Mouse (Mus musculus) G1E (cell line): ENCODE results near the gene Kcnn4. TPM values are rescaled to one million over a fixed set of nuclear protein-coding genes. Genes with fewer than 3 reads are reported as not detected.
A peak's percentile ranks its signal among the peaks of the same experiment; 100 is the strongest.

Experiments
- ATAC-seq: 2 replicates; pipeline ENCODE4 v1.8.0; 2016; ENCODE audit warnings: mild to moderate bottlenecking; ENCODE audit not compliant: insufficient number of reproducible peaks, poor library complexity, low FRiP score, severe bottlenecking; ENCODE audit errors: extremely low read depth
- DNase-seq: peaks from one replicate; pipeline ENCODE4 v3.0.0; 2012; ENCODE audit warnings: low spot score
- H3K27me3 ChIP-seq: 2 replicates; pipeline ENCODE4 v1.6.1; 2012; ENCODE audit warnings: mild to moderate bottlenecking, low read length, inconsistent platforms; ENCODE audit not compliant: insufficient read depth
- H3K36me3 ChIP-seq: replicated peaks from 2 replicates; pipeline ENCODE3; 2012; ENCODE audit warnings: mild to moderate bottlenecking, inconsistent platforms
- H3K4me1 ChIP-seq: 2 replicates; pipeline ENCODE4 v1.6.1; 2012; ENCODE audit warnings: low read depth, low read length, inconsistent platforms, mixed read lengths; ENCODE audit not compliant: insufficient read depth
- H3K4me3 ChIP-seq: 2 replicates; pipeline ENCODE4 v1.5.1; 2012; ENCODE audit warnings: low read depth, mild to moderate bottlenecking, inconsistent platforms, low read length, moderate library complexity, mixed read lengths
- H3K9me3 ChIP-seq: replicated peaks from 2 replicates; pipeline ENCODE4 v1.6.1; 2012; ENCODE audit warnings: inconsistent platforms
- CTCF ChIP-seq: IDR thresholded peaks from 2 replicates; pipeline ENCODE4 v1.5.1; 2012; ENCODE audit warnings: low read depth, low read length, inconsistent platforms, mixed read lengths
- GATA1 ChIP-seq: IDR thresholded peaks from 2 replicates; pipeline ENCODE4 v1.6.1; 2012; ENCODE audit warnings: borderline replicate concordance, low read length, inconsistent platforms, mixed read lengths
- GATA2 ChIP-seq: IDR thresholded peaks from 2 replicates; pipeline ENCODE4 v1.6.1; 2012; ENCODE audit warnings: low read depth, low read length, inconsistent platforms, borderline replicate concordance
- POLR2AphosphoS5 ChIP-seq: IDR thresholded peaks from 2 replicates; pipeline ENCODE4 v1.6.1; 2012; ENCODE audit warnings: low read depth, low read length, inconsistent platforms; ENCODE audit not compliant: insufficient replicate concordance
- TAL1 ChIP-seq: conservative IDR thresholded peaks from 2 replicates; pipeline ENCODE4 v1.6.1; 2012; ENCODE audit warnings: low read depth, low read length, inconsistent platforms, mixed read lengths
- polyA plus RNA-seq: library from polyadenylated mRNA; stranded (reverse); fragments of >175 nt; gene quantifications from 2 replicates; pipeline ENCODE4 v1.2.3, GENCODE M21; 2012
- total RNA-seq, 2 experiments: library from RNA; stranded (forward) in 1 of 2; stranded (reverse) in 1 of 2; fragments of 200-1000 nt in 1 of 2; fragments of >200 nt in 1 of 2; fragmentation: Nextera tagmentation in 1 of 2; gene quantifications; 2 replicates each; pipeline ENCODE4 v1.2.3; 2014 to 2017

Kcnn4 gene
- total and polyA plus RNA-seq, 3 experiments = 20.4 to 70.4 (median 40.3) TPM

DNA sequence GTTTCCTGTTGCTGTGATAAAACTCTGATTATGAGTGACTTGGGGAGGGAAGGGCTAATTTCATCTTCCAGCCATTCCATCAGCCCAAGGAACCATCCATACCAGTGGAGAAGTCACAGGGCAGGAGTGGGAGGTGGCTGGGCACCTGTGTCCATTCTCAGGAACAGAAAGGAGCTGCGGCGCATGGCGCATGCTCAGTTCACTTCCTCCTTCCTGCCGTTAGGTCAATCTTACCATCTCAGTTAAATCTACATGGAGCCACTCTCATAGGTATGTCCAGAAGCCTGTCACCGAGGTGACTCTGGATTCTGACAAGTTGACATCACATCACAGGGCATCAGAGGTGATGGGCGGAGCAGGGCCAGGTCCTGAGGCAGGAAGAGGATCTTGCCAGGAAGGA lies 14.4 kb upstream of the Kcnn4 start:
- DNase-seq (no peak), ATAC-seq (no peak)
- TF ChIP-seq POLR2AphosphoS5 (no peak), TAL1 (no peak), CTCF (no peak), GATA1 (no peak), GATA2 (no peak)
- Histone ChIP-seq H3K9me3 (0 out of 2 replicates have a peak, but pooled peaks cover 4% of the 10 kb centered on the region), H3K4me1 (no peaks in the 10 kb centered on the region), H3K27me3 (peaks cover 33% of the 10 kb centered on the region), H3K36me3 (no peaks in the 10 kb centered on the region), H3K4me3 (no peak overlapping the region)

GRCm38 (mm10) chr7:24356081-24356480 lies 14.0 kb upstream of the Kcnn4 start:
- Histone ChIP-seq H3K27me3 (peaks cover 33% of the 10 kb centered on the region), H3K9me3 (peaks cover 4% of the 10 kb centered on the region; the same call in 1 of the 2 replicates), H3K4me1 (no peaks in the 10 kb centered on the region), H3K36me3 (no peaks in the 10 kb centered on the region), H3K4me3 (no peak overlapping the region)
- no peak for DNase-seq
- no peak for TF ChIP-seq CTCF
- no peak for TF ChIP-seq GATA2
- no peak for TF ChIP-seq POLR2AphosphoS5
- TF ChIP-seq TAL1 = no peak
- no peak for TF ChIP-seq GATA1
- ATAC-seq = no peak

GRCm38 (mm10) chr7:24357899-24358298 lies 12.2 kb upstream of the Kcnn4 start:
- no peak for TF ChIP-seq GATA2
- peak; percentile 62; the same call in 1 of the 2 replicates for TF ChIP-seq CTCF
- ATAC-seq = no peak
- DNase-seq = no peak
- Histone ChIP-seq H3K27me3 (peaks cover 24% of the 10 kb centered on the region), H3K9me3 (peaks cover 4% of the 10 kb centered on the region; the same call in 1 of the 2 replicates), H3K4me1 (0 out of 2 replicates have a peak, but pooled peaks cover under 1% of the 10 kb centered on the region), H3K4me3 (no peak overlapping the region), H3K36me3 (no peaks in the 10 kb centered on the region)

DNA sequence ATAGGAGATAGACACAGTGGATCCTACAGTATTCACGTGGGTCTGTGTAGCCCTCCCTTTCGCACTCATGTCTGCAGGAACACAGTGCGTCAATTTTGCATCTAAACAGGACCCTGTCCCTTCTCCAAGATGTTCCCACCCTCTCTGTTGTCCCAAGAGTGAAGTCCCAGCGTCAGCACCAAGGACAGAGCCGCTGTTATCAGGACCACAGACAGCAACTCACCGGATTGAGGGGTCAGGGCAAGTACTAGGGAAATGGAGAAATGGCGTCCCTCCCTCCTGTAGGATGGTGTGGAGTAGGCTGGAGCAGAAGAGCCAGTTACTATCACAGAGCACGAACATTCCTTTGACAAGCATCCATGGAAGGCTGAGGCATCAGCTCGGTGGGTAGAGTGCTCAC lies 10.8 kb upstream of the Kcnn4 start:
- Histone ChIP-seq H3K27me3 (peaks cover 13% of the 10 kb centered on the region), H3K9me3 (peaks cover 4% of the 10 kb centered on the region; the same call in 1 of the 2 replicates), H3K4me3 (no peak overlapping the region), H3K4me1 (peaks cover 8% of the 10 kb centered on the region), H3K36me3 (no peaks in the 10 kb centered on the region)
- TF ChIP-seq TAL1 = no peak
- TF ChIP-seq GATA1 = no peak
- no peak for TF ChIP-seq GATA2
- no peak for TF ChIP-seq CTCF
- TF ChIP-seq POLR2AphosphoS5 = no peak
- no peak for ATAC-seq
- DNase-seq = peak; percentile 45

GRCm38 (mm10) chr7:24361001-24361400 lies 9.1 kb upstream of the Kcnn4 start:
- Histone ChIP-seq H3K4me1 (peaks cover 22% of the 10 kb centered on the region), H3K36me3 (no peaks in the 10 kb centered on the region), H3K27me3 (peaks cover 2% of the 10 kb centered on the region; the same call in 1 of the 2 replicates), H3K4me3 (no peak overlapping the region), H3K9me3 (peaks cover 4% of the 10 kb centered on the region; the same call in 1 of the 2 replicates)
- DNase-seq (no peak), ATAC-seq (no peak)
- no peak for TF ChIP-seq POLR2AphosphoS5
- no peak for TF ChIP-seq CTCF
- no peak for TF ChIP-seq GATA2
- no peak for TF ChIP-seq GATA1
- no peak for TF ChIP-seq TAL1

- Histone ChIP-seq H3K4me1 (peaks cover 43% of the 10 kb centered on the region), H3K36me3 (no peaks in the 10 kb centered on the region), H3K27me3 (no peaks in the 10 kb centered on the region), H3K4me3 (no peak overlapping the region), H3K9me3 (no peaks in the 10 kb centered on the region; the same call in 1 of the 2 replicates)
- no peak for DNase-seq
- ATAC-seq = no peak
- no peak for TF ChIP-seq GATA2
- no peak for TF ChIP-seq CTCF
- no peak for TF ChIP-seq POLR2AphosphoS5
- TF ChIP-seq TAL1 = no peak
- no peak for TF ChIP-seq GATA1
Measured at GRCm38 (mm10) chr7:24363228-24363627, 6.8 kb upstream of the Kcnn4 start.

DNA sequence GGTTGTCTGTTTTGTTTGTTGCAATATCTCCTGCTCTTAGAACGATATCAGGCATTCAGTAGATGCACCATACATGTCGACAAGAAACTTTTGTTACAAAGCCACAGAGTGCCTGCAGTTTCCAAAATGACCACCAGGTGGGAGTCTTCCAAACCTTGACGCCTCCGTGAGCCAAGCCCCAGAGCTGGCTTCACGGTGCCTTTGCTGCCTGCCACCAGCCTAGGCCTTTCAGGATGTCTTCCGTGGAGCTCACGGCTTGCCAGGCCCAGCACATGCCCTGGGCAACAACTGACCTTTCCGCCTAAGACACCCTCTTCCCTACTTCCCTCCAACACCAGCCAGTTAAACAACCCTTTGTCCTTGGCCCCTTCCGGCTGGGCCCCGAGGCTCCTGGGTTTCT lies 5.2 kb upstream of the Kcnn4 start:
- Histone ChIP-seq H3K27me3 (no peaks in the 10 kb centered on the region), H3K36me3 (no peaks in the 10 kb centered on the region), H3K4me1 (peaks cover 59% of the 10 kb centered on the region), H3K4me3 (no peak overlapping the region), H3K9me3 (no peaks in the 10 kb centered on the region; the same call in 1 of the 2 replicates)
- peak; percentile 55; the same call in 1 of the 2 replicates for TF ChIP-seq CTCF
- TF ChIP-seq GATA2 = no peak
- TF ChIP-seq POLR2AphosphoS5 = no peak
- TF ChIP-seq TAL1 = no peak
- TF ChIP-seq GATA1 = no peak
- ATAC-seq = peak; percentile 61
- DNase-seq = peak; percentile 70
